Mouse (Mus musculus) brown adipose tissue, adult 24 weeks (tissue): ENCODE measurements around the gene Sema3f. TPM values are rescaled to one million over a fixed set of nuclear protein-coding genes. Genes with fewer than 3 reads are reported as not detected.

Experiments
- H3K27ac ChIP-seq: fragments of 200-500 bp; replicated peaks from 2 replicates; pipeline ENCODE4 v1.5.1; 2012; ENCODE audit warnings: low read depth, mild to moderate bottlenecking, low read length
- H3K4me1 ChIP-seq: fragments of 200-500 bp; 2 replicates; pipeline ENCODE4 v1.6.1; 2012; ENCODE audit warnings: low read length, mixed read lengths; ENCODE audit not compliant: control insufficient read depth, insufficient read depth, insufficient read length
- H3K4me3 ChIP-seq: fragments of 200-500 bp; 2 replicates; pipeline ENCODE4 v1.5.1; 2012; ENCODE audit warnings: low read depth, mild to moderate bottlenecking, low read length, moderate library complexity; ENCODE audit not compliant: insufficient read depth
- polyA plus RNA-seq: library from polyadenylated mRNA; stranded (reverse); fragments of >200 nt; gene quantifications from 2 replicates; pipeline ENCODE4 v1.2.4, GENCODE M21; 2012; ENCODE audit not compliant: missing spikeins, insufficient read depth, insufficient read length

The Sema3f gene
- polyA plus RNA-seq, 1 experiment: 3.1 TPM

DNA sequence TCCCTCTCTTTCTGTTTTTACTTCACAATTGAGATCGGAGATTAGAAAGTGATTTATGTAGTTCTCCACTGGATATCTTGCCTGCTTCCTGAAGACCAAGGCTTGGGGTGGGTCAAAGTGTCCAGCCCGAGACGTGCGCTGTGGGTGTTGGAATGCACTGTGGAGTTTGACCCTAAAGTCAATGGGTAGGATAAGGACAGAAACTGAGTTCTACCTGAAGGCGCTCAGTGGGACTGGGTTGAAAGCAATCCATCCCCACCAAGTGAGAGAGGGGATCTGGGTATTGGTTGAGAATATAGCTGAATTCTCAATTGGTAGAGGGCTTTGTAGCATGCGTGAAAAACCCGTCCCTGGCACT, 65.1 kb downstream of the Sema3f start:
- Histone ChIP-seq H3K4me3 (no peak overlapping the region), H3K27ac (no peak overlapping the region), H3K4me1 (peaks cover 2% of the 10 kb centered on the region; the same call in 1 of the 2 replicates)

DNA sequence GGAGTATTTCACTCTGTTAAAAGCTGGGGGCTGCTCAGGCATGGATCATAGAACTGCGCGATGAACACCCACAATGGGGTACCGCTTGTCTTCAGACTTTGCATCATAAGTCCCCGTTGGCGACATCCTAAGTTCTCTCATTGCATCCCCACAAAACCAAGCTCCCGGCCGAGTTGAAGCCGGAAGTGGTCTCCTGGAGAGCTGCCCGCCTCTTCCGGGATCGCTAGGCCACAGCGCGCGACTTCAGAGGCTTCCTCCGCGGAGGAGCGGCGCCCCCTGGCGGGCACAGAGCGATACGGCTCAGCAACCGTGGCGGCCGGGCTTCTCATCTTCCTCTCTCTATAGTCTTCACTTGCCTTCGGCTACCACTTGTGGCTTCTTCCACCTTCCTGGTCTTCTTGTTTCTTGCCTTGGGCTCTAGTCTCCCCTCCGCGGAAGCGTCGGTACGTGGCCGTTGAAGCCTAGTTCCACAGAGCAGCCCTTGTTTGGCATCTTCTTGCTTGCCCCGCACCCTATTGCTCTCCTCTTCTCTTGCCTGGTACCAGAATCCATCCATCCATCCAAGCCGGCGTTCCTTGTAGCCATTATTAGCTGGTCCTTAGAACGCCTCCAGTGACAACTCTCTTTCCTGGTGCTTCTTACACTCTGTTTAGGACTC, 65.7 kb downstream of the Sema3f start:
- peaks cover 6% of the 10 kb centered on the region for H3K4me1 ChIP-seq
- peak overlapping the region; percentile 68 for H3K4me3 ChIP-seq
- H3K27ac ChIP-seq: peak overlapping the region; percentile 33; the same call in 1 of the 2 replicates

DNA sequence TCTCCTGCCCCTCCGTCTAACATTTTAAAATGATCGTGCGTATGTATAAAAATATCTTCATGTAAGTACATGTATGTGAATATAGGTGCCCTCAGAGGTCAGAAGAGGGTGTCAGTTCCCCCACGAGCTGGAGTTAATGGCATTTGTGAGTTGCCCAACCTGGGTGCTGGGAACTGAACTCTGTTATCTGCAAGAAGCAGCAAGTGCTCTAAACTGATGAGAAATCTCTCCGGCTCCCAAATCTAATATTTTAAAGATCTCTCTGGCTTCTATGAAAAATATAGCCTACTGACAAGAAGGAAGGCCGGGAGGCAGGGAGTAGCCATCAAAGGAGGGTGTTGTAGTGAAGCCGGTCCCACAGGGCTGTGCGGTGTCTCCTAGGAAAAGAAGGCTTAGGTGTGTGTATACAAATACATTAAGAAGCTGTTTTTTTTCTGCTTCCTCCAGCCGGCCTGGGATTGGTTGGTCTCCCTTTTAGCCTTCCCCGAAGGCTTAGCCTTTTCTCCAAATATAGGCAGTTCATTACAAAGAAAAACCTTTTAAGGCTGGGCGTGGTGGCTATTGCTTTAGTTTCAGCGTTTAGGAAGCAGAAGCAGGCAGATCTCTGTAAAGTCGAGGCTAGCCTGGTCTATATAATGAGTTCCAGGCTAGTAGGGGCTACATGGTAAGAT, 66.6 kb downstream of the Sema3f start:
- Histone ChIP-seq H3K27ac (no peak overlapping the region), H3K4me3 (no peak overlapping the region), H3K4me1 (peaks cover 6% of the 10 kb centered on the region)

- Histone ChIP-seq H3K27ac (peak overlapping the region; percentile 72; the same call in 1 of the 2 replicates), H3K4me1 (peaks cover 6% of the 10 kb centered on the region), H3K4me3 (no peak overlapping the region)
Observed at GRCm38 (mm10) chr9:107641666-107642065, 68.6 kb downstream of the Sema3f start.

- peak overlapping the region; percentile 75 for H3K27ac ChIP-seq
- H3K4me1 ChIP-seq: peaks cover 10% of the 10 kb centered on the region
- H3K4me3 ChIP-seq: no peak overlapping the region
Observed at GRCm38 (mm10) chr9:107640257-107640772, 70.0 kb downstream of the Sema3f start.

DNA sequence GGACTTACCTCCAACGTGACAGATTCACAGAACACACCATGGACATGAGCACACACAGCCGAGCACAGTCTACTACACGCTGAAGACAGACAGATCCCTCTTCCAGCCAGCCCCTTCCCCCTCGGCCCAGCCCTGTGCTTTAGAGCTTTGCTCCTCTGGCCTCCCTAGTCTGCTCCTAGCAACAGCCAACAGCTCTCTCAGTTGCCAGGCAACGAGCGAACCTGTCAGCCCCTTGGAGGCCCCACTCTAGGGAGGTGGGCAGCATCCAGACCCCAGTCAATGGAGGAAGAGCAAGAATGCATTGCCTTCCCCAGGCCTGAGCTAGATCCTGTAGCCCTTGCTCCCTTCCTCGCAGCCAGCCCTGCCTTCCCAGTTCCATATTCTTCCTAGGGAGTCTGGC, 73.2 kb downstream of the Sema3f start:
- no peak overlapping the region for H3K4me3 ChIP-seq
- H3K4me1 ChIP-seq: peaks cover 10% of the 10 kb centered on the region
- H3K27ac ChIP-seq: no peak overlapping the region

DNA sequence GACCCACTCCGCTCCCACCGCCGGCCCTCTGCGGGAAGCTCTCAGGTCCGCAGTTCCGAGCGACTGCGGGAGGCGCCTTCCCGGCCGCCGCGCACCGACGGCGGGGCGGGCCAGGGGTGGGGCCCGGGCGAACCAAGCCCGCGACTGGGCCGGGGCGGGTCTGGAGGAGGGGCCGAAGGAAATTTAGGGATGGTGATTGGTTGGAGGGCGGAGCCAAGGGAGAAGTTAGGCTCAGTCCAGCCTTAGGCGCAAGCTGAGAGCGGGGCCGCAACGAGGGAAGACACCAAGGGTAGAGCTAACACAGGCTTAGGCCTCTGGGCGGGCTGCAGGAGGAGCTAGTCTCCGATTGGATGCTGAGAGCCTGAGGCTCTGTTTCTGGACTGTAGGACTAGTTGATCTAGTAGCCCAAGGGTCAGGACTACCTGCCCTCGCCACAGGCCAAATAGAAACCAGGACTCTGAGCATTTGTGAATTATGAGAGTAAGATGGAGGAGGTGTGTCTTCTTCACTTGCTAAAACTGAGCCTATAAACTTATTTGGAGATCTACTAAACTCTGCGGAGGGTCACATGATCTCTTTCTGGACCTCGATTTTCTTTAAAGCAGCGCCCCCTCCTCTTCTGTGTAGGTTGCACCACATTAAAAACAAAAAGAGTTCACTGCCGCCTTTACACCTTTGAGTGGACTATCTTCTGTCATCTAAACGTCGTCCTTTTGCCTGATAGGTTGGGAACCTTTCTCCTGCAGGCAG, 74.8 kb downstream of the Sema3f start, which contains the start of gene Gnai2:
Gnai2 (minus strand) TSS at position 89 of the 750 bp plus-strand sequence.
- Histone ChIP-seq H3K27ac (peak within 1 kb of the TSS; percentile 95), H3K4me1 (peaks cover 19% of the 10 kb centered on the region), H3K4me3 (peak within 1 kb of the TSS; percentile 77)

DNA sequence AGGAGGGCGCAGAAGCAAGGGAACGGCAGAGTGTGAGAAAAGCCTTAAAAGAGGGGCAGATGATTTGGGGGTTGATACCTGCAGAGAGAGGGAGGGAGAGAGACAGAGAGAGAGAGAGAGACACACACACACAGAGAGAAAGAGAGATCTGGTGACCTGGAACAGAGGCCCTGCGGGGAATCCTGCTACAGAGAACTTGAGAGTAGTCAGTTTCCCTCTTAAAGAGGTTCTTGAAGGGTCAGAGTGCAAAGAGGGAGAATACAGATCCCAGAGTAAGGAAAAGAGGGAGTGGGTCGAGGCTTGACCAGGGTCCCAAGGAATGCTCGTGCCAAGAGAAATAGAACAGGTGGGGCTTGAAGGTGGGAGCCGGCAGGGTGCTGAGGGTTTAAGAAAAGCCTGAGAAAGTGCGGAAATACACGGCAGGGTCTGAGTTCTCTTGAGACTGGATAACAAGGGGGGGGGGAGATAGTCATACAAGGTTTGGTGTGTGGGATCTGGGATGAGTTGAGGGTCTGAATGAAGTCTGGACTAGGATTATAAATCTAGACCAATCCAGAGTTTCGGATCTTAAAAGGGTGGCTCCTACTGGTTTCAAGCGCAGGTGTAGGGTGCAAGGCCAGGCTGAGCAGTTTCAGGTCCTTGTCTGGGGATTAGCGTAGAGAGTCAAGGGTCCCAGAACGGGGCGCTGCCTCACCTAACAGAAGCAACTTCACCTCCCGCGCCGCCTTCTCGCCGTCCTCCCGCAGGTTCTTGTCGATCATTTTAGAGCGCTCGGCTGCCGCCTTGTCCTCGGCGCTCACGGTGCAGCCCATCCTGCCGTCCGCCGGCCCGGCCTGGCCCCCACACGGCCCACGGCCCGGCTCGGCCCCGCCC, 75.6 kb downstream of the Sema3f start:
- H3K4me1 ChIP-seq: peaks cover 16% of the 10 kb centered on the region
- peak overlapping the region; percentile 95 for H3K27ac ChIP-seq
- H3K4me3 ChIP-seq: peak overlapping the region; percentile 77

GRCm38 (mm10) chr9:107633661-107634405, 76.4 kb downstream of the Sema3f start:
- Histone ChIP-seq H3K4me1 (peaks cover 20% of the 10 kb centered on the region), H3K27ac (peak overlapping the region; percentile 95), H3K4me3 (peak overlapping the region; percentile 77)

- H3K4me1 ChIP-seq: peaks cover 20% of the 10 kb centered on the region
- peak overlapping the region; percentile 77 for H3K4me3 ChIP-seq
Observed at GRCm38 (mm10) chr9:107633091-107633660, 77.1 kb downstream of the Sema3f start.

GRCm38 (mm10) chr9:107632478-107632877, 77.8 kb downstream of the Sema3f start:
- Histone ChIP-seq H3K4me1 (peaks cover 26% of the 10 kb centered on the region), H3K27ac (peak overlapping the region; percentile 88), H3K4me3 (peak overlapping the region; percentile 77)

More at GRCm38 (mm10) chr9:107633091-107633660, 77.1 kb downstream of the Sema3f start:
- H3K27ac ChIP-seq: peak overlapping the region; percentile 95

- Histone ChIP-seq H3K4me1 (peaks cover 29% of the 10 kb centered on the region), H3K27ac (peak overlapping the region; percentile 88), H3K4me3 (peak overlapping the region; percentile 77)
Observed at GRCm38 (mm10) chr9:107631861-107632260, 78.4 kb downstream of the Sema3f start.
